Mouse (Mus musculus) layer of hippocampus, postnatal 14 days (tissue): Measurements from ENCODE around the gene Gm43518. TPM values are rescaled to one million over a fixed set of nuclear protein-coding genes. Genes with fewer than 3 reads are reported as not detected.

Source experiments
- DNase-seq, 2 experiments: peaks; one replicate each; pipeline ENCODE4 v3.0.0; 2021 to 2022; ENCODE audit warnings: low spot score in 2 of 2, mixed read lengths in 1 of 2
- total RNA-seq, 2 experiments: library from RNA; stranded (reverse); gene quantifications; 2 replicates each; pipeline ENCODE4 v1.2.3; 2021

Gm43518 gene
- total RNA-seq, 2 experiments from 2014 or later: 0.65 to 1.5 TPM

- no peak for DNase-seq
These were observed 50.0 kb downstream of the Gm43518 start for GRCm38 (mm10) chr5:123977231-123977630.

DNA sequence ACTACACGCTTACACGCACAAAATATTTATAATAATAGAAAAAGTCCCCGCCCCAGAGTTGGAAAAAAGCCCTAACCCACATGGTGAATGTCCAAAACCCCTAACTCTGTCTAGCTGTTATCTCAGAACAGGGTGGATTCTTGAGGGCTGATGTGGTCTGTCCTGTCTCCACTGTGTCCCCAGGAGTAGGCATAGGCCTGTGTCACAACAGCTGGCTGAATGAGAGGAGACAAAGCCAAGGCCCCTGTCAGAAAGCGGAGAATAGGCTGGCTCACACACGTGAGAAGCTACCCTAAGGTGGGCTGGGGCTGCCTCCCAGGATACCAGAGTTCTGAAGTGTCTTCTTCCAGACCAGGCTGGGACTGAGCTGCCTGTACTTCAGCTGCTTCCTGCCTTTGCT is 50.9 kb downstream of the Gm43518 start:
- DNase-seq: no peak

GRCm38 (mm10) chr5:123979221-123979979 is 52.2 kb downstream of the Gm43518 start:
- DNase-seq: no peak

GRCm38 (mm10) chr5:123979980-123980369 is 52.8 kb downstream of the Gm43518 start:
- no peak for DNase-seq

GRCm38 (mm10) chr5:123980521-123981249 is 53.5 kb downstream of the Gm43518 start:
- no peak for DNase-seq

DNA sequence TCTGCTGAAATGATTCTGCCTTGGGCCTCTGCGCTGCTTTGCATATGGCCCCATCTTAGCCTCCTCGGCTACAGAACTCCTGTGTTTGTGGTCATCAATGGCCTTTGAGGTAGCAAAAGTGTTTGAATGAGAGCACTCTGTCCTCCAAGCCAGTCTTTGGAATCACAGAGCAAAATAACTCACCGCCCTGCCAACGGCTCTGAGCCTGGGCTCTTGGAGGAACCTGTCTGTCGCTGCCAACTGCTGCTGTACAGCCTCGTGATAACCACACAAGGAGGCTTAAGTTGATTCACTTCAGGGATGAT is 54.0 kb downstream of the Gm43518 start:
- DNase-seq: peak in 1 of 2 experiments; percentile 71

GRCm38 (mm10) chr5:123982838-123983237 is 55.6 kb downstream of the Gm43518 start:
- no peak for DNase-seq

GRCm38 (mm10) chr5:123985434-123985833 is 58.2 kb downstream of the Gm43518 start:
- DNase-seq: no peak

GRCm38 (mm10) chr5:123986925-123987324 is 59.7 kb downstream of the Gm43518 start:
- no peak for DNase-seq

DNA sequence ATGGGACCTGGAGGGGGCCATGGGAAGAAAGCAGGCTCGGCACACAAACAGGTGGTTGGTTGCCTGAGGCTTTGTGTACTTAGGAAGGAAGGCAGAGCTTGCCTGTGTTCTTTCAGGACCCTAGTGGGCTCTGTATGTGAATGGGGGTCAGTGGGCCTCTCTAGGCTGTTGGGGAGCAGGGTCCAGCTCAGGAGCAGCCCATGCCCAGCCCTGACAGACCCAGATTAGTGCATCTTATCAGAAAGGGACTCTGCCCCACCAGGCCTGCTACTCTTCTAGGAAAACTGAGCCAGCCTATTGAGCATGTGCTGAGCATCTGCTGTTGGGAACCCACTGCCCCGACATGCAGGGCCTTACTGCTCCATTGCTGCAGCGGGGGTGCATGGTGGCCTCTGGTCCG is 60.3 kb downstream of the Gm43518 start:
- no peak for DNase-seq

Other genes with a start within 250 kb of the Gm43518 start
- gene Clip1, start 242.8 kb upstream of the Gm43518 start, total RNA-seq: 100 to 1,000 TPM; 112 to 122 TPM
- 10 to 100 TPM; 44.3 to 50.0 TPM for gene Zcchc8, start 206.3 kb upstream of the Gm43518 start, total RNA-seq
- gene Rsrc2, start 178.0 kb upstream of the Gm43518 start, total RNA-seq: 10 to 100 TPM; 89.5 to 96.9 TPM
- 1 to 10 TPM; 1.7 to 2.9 TPM for gene Kntc1, start 177.7 kb upstream of the Gm43518 start, total RNA-seq
- gene Hcar2, start 61.9 kb upstream of the Gm43518 start, total RNA-seq: under 1 TPM in 1 of 2 experiments, not detected in 1; 0.19 TPM
- gene Hcar1, start 47.4 kb upstream of the Gm43518 start, total RNA-seq: under 1 TPM; 0.62 to 0.92 TPM
- 10 to 100 TPM; 63.2 to 72.6 TPM for gene Denr, start 20.2 kb upstream of the Gm43518 start, total RNA-seq
- 1 to 10 TPM; 2.4 to 2.6 TPM for gene Ccdc62, start 3.3 kb downstream of the Gm43518 start, total RNA-seq
- 10 to 100 TPM; 61.2 to 63.8 TPM for gene Hip1r, start 46.2 kb downstream of the Gm43518 start, total RNA-seq
- 10 to 100 TPM; 35.9 to 41.0 TPM for gene Vps37b, start 104.9 kb downstream of the Gm43518 start, total RNA-seq
- 10 to 100 TPM; 29.3 to 33.3 TPM for gene Abcb9, start 168.4 kb downstream of the Gm43518 start, total RNA-seq
- gene Ogfod2, start 184.9 kb downstream of the Gm43518 start, total RNA-seq: 10 to 100 TPM; 31.9 to 32.4 TPM
- 10 to 100 TPM; 47.3 to 49.0 TPM for gene Arl6ip4, start 188.7 kb downstream of the Gm43518 start, total RNA-seq